Mouse (Mus musculus) neural tube, embryonic 11.5 days (tissue): ENCODE results near the gene Ccdc34. TPM values are rescaled to one million over a fixed set of nuclear protein-coding genes. Genes with fewer than 3 reads are reported as not detected.
A peak's percentile ranks its signal among the peaks of the same experiment; 100 is the strongest.

Source experiments
- ATAC-seq: fragments of 200-750 bp; cut with Nextera tagmentation; 2 replicates; pipeline ENCODE4 v1.8.0; 2017; ENCODE audit warnings: moderate number of reproducible peaks, mild to moderate bottlenecking, moderate TSS enrichment, moderate library complexity; ENCODE audit not compliant: insufficient read depth, low FRiP score, low TSS enrichment
- DNase-seq: peaks from one replicate; pipeline ENCODE4 v3.0.0-alpha.2; 2015; ENCODE audit warnings: low spot score
- H3K27ac ChIP-seq: fragments of 300-500 bp; sonication (generic); 2 replicates; pipeline ENCODE4 v1.5.1; 2014; ENCODE audit warnings: low read depth, mild to moderate bottlenecking, low read length
- H3K27me3 ChIP-seq: fragments of 300-500 bp; sonication (generic); 2 replicates; pipeline ENCODE4 v1.6.1; 2014; ENCODE audit warnings: mild to moderate bottlenecking, low read length, mixed read lengths; ENCODE audit not compliant: control insufficient read depth, insufficient read depth
- H3K36me3 ChIP-seq: fragments of 300-500 bp; sonication (generic); 2 replicates; pipeline ENCODE4 v1.6.1; 2014; ENCODE audit warnings: mild to moderate bottlenecking, low read length, moderate library complexity, mixed read lengths; ENCODE audit not compliant: control insufficient read depth, insufficient read depth
- H3K4me1 ChIP-seq: fragments of 300-500 bp; sonication (generic); 2 replicates; pipeline ENCODE4 v1.6.1; 2014; ENCODE audit warnings: low read length, mixed read lengths; ENCODE audit not compliant: control insufficient read depth, insufficient read depth
- H3K4me2 ChIP-seq: fragments of 300-500 bp; sonication (generic); 2 replicates; pipeline ENCODE4 v1.6.1; 2014; ENCODE audit warnings: low read depth, mild to moderate bottlenecking, moderate library complexity
- H3K4me3 ChIP-seq: fragments of 300-500 bp; sonication (generic); 2 replicates; pipeline ENCODE4 v1.5.1; 2014; ENCODE audit warnings: low read depth, low read length
- H3K9ac ChIP-seq: fragments of 300-500 bp; sonication (generic); 2 replicates; pipeline ENCODE4 v1.6.1; 2014; ENCODE audit warnings: mild to moderate bottlenecking, low read length
- H3K9me3 ChIP-seq: fragments of 300-500 bp; sonication (generic); 2 replicates; pipeline ENCODE4 v1.6.1; 2016; ENCODE audit warnings: low read length; ENCODE audit not compliant: control insufficient read depth
- WGBS: fragments of 180-500 bp; shearing (Covaris S2); extraction: QIAGEN DNeasy Blood & Tissue Kit; methylation state at CpG from one replicate; pipeline ENCODE4 v1.1.7; 2014; 5-methylcytosine and 5-hydroxymethylcytosine counted together
- polyA plus RNA-seq: library from polyadenylated mRNA; unstranded; fragments of >200 nt; fragmentation: Nextera tagmentation; extraction: Ambion mirVana; gene quantifications from 2 replicates; pipeline ENCODE4 v1.2.1, GENCODE M21; 2014

Gene Ccdc34
- polyA plus RNA-seq, 1 experiment from 2014 or later, result 52.3 TPM

- Histone ChIP-seq H3K27ac (no peak overlapping the region), H3K4me1 (no peaks in the 10 kb centered on the region), H3K4me2 (no peak overlapping the region), H3K4me3 (no peak overlapping the region), H3K36me3 (no peaks in the 10 kb centered on the region), H3K9ac (no peak overlapping the region), H3K27me3 (no peaks in the 10 kb centered on the region), H3K9me3 (no peaks in the 10 kb centered on the region)
- no peak for DNase-seq
- no peak for ATAC-seq
Observed at GRCm38 (mm10) chr2:110168361-110168760, 150.7 kb downstream of the Ccdc34 start.

- no peak overlapping the region for H3K9ac ChIP-seq
- no peak overlapping the region for H3K4me2 ChIP-seq
- peaks cover 4% of the 10 kb centered on the region; the same call in 1 of the 2 replicates for H3K4me1 ChIP-seq
- no peak overlapping the region for H3K27ac ChIP-seq
- H3K9me3 ChIP-seq, result no peaks in the 10 kb centered on the region
- H3K36me3 ChIP-seq, result no peaks in the 10 kb centered on the region
- DNase-seq (no peak), ATAC-seq (no peak)
- no peaks in the 10 kb centered on the region for H3K27me3 ChIP-seq
- WGBS, result 91% methylated on average over 7 of the region's 7 CpGs
- no peak overlapping the region for H3K4me3 ChIP-seq
Observed at GRCm38 (mm10) chr2:110172456-110172855, 154.8 kb downstream of the Ccdc34 start.

DNA sequence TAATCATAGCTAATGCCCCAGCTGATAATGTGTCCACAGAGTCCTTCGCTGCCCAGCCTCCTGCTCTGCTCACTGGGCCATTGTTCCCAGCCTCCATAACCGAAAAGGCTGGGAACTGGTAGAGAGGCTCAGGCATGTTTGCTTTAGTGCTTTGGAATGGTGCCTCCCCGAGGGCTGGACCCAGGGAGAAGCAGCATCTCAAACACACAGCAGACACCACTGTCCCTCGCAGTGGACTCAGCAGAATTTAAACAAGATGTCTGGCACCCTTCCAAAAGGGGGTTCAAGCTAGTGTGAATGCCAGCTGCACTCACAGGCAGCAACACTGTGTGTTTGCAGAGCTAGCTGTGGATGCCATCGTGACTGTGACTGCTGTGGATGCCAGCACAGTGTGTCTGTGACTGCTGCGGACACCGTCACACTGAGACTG, 156.2 kb downstream of the Ccdc34 start:
- H3K9ac ChIP-seq, result no peak overlapping the region
- no peak overlapping the region for H3K4me2 ChIP-seq
- H3K27ac ChIP-seq, result no peak overlapping the region

DNA sequence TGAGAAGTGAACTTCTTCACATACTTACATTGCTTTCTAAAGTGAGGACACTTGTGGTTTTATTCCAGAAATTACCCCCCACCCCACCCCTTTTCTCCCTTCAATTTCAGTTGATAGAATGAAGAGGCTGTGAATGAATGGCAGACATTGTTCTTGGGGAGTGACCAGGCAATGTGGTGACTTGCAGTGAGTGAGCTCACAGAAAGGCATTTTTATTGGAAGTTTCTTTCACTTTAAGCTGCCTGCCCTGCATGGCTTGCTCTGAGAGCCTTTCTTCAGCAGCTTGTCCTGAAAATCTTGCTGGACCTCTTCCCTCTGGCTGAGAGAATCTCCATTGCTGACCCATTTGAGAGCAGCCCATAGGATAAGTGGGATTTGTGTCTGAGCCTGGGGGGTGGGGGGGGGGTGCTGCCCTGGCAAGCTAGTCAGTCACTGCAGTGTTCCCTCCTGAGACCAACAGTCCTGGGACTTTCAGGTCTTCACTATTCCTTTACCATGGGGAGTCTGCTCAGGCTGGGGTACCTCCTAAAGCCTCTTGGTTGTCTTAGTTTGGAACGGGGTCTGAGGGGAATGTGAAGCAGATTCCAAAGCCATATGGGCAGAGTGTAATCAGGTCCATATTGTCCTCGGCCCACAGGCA, 159.3 kb downstream of the Ccdc34 start:
- H3K27me3 ChIP-seq, result no peaks in the 10 kb centered on the region
- H3K4me1 ChIP-seq, result peaks cover 14% of the 10 kb centered on the region; the same call in 1 of the 2 replicates
- no peak overlapping the region for H3K4me2 ChIP-seq
- ATAC-seq, result no peak
- H3K4me3 ChIP-seq, result no peak overlapping the region
- WGBS, result 39% methylated on average over 2 of the region's 2 CpGs
- H3K9ac ChIP-seq, result no peak overlapping the region
- 0 out of 2 replicates have a peak overlapping the region, but pooled peaks have one; percentile 14 for H3K27ac ChIP-seq
- no peaks in the 10 kb centered on the region for H3K36me3 ChIP-seq
- DNase-seq, result no peak
- H3K9me3 ChIP-seq, result no peaks in the 10 kb centered on the region

More for the DNA sequence above, 156.2 kb downstream of the Ccdc34 start:
- peak; percentile 80 for ATAC-seq
- H3K9me3 ChIP-seq, result no peaks in the 10 kb centered on the region
- whole genome bisulfite sequencing, result 58% methylated on average over 7 of the region's 7 CpGs
- DNase-seq, result peak; percentile 52
- H3K4me3 ChIP-seq, result no peak overlapping the region
- peaks cover 4% of the 10 kb centered on the region; the same call in 1 of the 2 replicates for H3K4me1 ChIP-seq
- no peaks in the 10 kb centered on the region for H3K36me3 ChIP-seq
- H3K27me3 ChIP-seq, result no peaks in the 10 kb centered on the region

GRCm38 (mm10) chr2:110177406-110177805, 159.8 kb downstream of the Ccdc34 start:
- H3K4me1 ChIP-seq, result peaks cover 14% of the 10 kb centered on the region; the same call in 1 of the 2 replicates
- H3K4me2 ChIP-seq, result no peak overlapping the region
- no peak overlapping the region for H3K9ac ChIP-seq
- H3K4me3 ChIP-seq, result no peak overlapping the region
- no peaks in the 10 kb centered on the region for H3K27me3 ChIP-seq
- no peaks in the 10 kb centered on the region for H3K36me3 ChIP-seq
- H3K9me3 ChIP-seq, result no peaks in the 10 kb centered on the region
- H3K27ac ChIP-seq, result no peak overlapping the region
- DNase-seq, result no peak
- ATAC-seq, result no peak
- WGBS, result 74% methylated on average over 2 of the region's 2 CpGs

DNA sequence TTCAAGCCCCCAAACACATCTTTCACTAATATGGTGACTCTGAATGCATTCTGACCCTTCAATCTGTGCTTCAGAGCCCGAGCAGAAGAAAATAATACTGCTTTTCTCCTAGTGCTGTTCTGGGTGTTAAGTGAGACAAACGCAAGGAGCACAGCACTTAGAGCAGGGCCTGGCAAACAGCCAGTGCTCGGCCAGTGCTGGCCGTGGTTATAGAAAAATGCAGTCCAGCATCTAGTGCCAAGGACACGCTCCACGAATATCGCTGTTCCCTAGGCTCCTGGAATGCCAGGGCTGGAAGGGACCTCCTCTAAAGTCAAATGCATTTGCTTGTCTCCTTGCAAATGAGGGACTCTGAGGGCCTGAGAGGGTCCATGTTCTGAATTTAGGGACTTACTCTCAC, 160.3 kb downstream of the Ccdc34 start:
- Histone ChIP-seq H3K9ac (no peak overlapping the region), H3K9me3 (no peaks in the 10 kb centered on the region), H3K27me3 (no peaks in the 10 kb centered on the region), H3K4me2 (no peak overlapping the region), H3K36me3 (no peaks in the 10 kb centered on the region), H3K27ac (no peak overlapping the region), H3K4me3 (no peak overlapping the region), H3K4me1 (peaks cover 14% of the 10 kb centered on the region; the same call in 1 of the 2 replicates)
- WGBS, result 74% methylated on average over 7 of the region's 7 CpGs
- no peak for DNase-seq
- no peak for ATAC-seq

DNA sequence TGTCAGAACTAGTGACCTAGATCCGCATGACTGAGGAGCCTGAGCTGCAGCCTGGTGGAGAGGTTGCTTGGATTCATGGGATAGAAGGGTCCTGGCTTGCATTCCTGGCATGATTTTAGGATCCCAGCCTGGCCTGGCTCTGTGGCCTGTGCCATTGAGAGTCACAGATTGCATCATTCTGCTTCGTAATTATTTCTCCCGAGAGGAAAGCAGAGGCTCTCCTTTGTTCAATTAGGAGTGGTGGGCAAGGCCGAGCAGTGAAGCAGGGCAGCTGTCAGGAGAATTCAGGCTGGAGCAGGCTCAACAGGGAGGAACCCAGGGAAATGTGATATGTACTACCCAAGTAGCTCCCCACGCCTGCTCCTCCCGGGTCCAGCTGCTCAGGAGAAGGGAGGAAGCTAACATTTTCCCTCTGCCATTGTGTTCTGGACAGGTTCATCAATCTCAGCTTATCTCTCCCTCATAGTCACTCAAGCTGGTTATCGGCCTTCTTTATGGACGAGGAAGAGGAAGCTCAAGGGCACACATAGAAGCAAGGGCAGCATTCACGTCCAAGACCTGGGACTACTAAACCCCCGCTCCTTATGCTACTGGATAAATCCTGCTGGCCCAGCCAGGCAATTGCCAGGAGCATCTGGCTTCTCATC, 162.2 kb downstream of the Ccdc34 start:
- Histone ChIP-seq H3K9me3 (no peaks in the 10 kb centered on the region), H3K9ac (peak overlapping the region; percentile 39), H3K27ac (peak overlapping the region; percentile 62), H3K4me2 (no peak overlapping the region), H3K4me3 (no peak overlapping the region), H3K36me3 (no peaks in the 10 kb centered on the region), H3K27me3 (no peaks in the 10 kb centered on the region), H3K4me1 (peaks cover 10% of the 10 kb centered on the region; the same call in 1 of the 2 replicates)
- peak; percentile 72 for ATAC-seq
- WGBS, result 19% methylated on average over 10 of the region's 10 CpGs
- peak; percentile 68 for DNase-seq

- Histone ChIP-seq H3K4me1 (peaks cover 10% of the 10 kb centered on the region; the same call in 1 of the 2 replicates), H3K36me3 (no peaks in the 10 kb centered on the region), H3K9ac (no peak overlapping the region), H3K4me2 (no peak overlapping the region), H3K27ac (peak overlapping the region; percentile 62), H3K4me3 (no peak overlapping the region), H3K27me3 (no peaks in the 10 kb centered on the region), H3K9me3 (no peaks in the 10 kb centered on the region)
- no peak for DNase-seq
- ATAC-seq, result no peak; the same call in 1 of the 2 replicates
- WGBS, result 61% methylated on average over 7 of the region's 7 CpGs
Observed at GRCm38 (mm10) chr2:110180316-110180670, 162.7 kb downstream of the Ccdc34 start.

DNA sequence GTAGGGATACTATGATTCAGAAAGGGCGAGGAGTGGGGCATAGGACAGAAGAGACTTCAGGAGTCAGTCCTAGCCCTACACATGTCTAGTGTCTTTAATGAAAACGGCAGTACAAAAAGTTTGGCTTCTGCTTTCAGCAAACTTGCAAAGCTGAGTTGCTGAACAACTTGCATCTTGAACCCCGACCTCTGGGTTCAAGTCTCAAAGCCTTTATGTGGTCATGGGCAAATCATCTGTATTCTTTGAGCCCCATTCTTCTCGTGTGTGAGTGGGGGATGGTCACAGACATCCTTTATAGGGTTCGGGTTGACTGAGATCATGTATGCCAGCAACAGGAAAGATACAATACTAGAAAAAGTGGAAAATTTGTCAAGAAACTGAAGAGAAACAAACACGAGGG, 164.0 kb downstream of the Ccdc34 start:
- Histone ChIP-seq H3K4me2 (no peak overlapping the region), H3K9ac (no peak overlapping the region), H3K27ac (no peak overlapping the region), H3K9me3 (no peaks in the 10 kb centered on the region), H3K27me3 (no peaks in the 10 kb centered on the region), H3K4me3 (no peak overlapping the region), H3K36me3 (no peaks in the 10 kb centered on the region), H3K4me1 (peaks cover 10% of the 10 kb centered on the region; the same call in 1 of the 2 replicates)
- WGBS, result 68% methylated on average over 6 of the region's 6 CpGs
- DNase-seq (no peak), ATAC-seq (no peak)
